Mouse (Mus musculus) MEL (cell line): Measurements from ENCODE around the gene Prdm11. TPM values are rescaled to one million over a fixed set of nuclear protein-coding genes. Genes with fewer than 3 reads are reported as not detected.

Source experiments
- DNase-seq: peaks from one replicate; pipeline ENCODE4 v3.0.0; 2011; ENCODE audit warnings: low read depth, low spot score
- H3K27ac ChIP-seq: 2 replicates; pipeline ENCODE4 v1.5.1; 2012; ENCODE audit warnings: low read depth, mild to moderate bottlenecking, control low read depth, low read length, moderate library complexity; ENCODE audit not compliant: control insufficient read depth
- H3K27me3 ChIP-seq, 2 experiments: fragments of 150-350 bp in 1 of 2; sonication (generic) in 1 of 2; 2 replicates each; pipeline ENCODE4 v1.6.1; 2012; ENCODE audit warnings: low read length in 2 of 2, mild to moderate bottlenecking in 2 of 2, improper control_type of control experiment in 1 of 2, moderate library complexity in 1 of 2; ENCODE audit not compliant: insufficient read depth in 2 of 2, control insufficient read depth in 1 of 2
- H3K36me3 ChIP-seq, 2 experiments: 2 replicates each; pipeline ENCODE4 v1.6.1; 2012 to 2014; ENCODE audit warnings: low read length in 2 of 2, improper control_type of control experiment in 1 of 2, inconsistent platforms in 1 of 2, mild to moderate bottlenecking in 1 of 2; ENCODE audit not compliant: insufficient read depth in 2 of 2, control insufficient read depth in 1 of 2
- H3K4me1 ChIP-seq, 2 experiments: fragments of 150-350 bp in 1 of 2; sonication (generic) in 1 of 2; 2 replicates each; pipeline ENCODE4 v1.6.1; 2012; ENCODE audit warnings: low read length in 2 of 2, improper control_type of control experiment in 1 of 2, mild to moderate bottlenecking in 1 of 2; ENCODE audit not compliant: insufficient read depth in 2 of 2, control insufficient read depth in 1 of 2
- H3K4me3 ChIP-seq, 2 experiments: fragments of 150-350 bp in 1 of 2; sonication (generic) in 1 of 2; 2 replicates each; pipeline ENCODE4 v1.5.1; 2012; ENCODE audit warnings: low read depth in 2 of 2, low read length in 2 of 2, mild to moderate bottlenecking in 2 of 2, moderate library complexity in 2 of 2, control low read depth in 1 of 2, improper control_type of control experiment in 1 of 2; ENCODE audit not compliant: control insufficient read depth in 1 of 2, insufficient read depth in 1 of 2
- H3K79me2 ChIP-seq: 2 replicates; pipeline ENCODE4 v1.6.1; 2012; ENCODE audit warnings: mild to moderate bottlenecking, low read length, moderate library complexity; ENCODE audit not compliant: control insufficient read depth, poor library complexity, insufficient read depth
- H3K9ac ChIP-seq: 2 replicates; pipeline ENCODE4 v1.6.1; 2012; ENCODE audit warnings: low read depth, mild to moderate bottlenecking, control low read depth, low read length, moderate library complexity; ENCODE audit not compliant: control insufficient read depth, poor library complexity, severe bottlenecking
- H3K9me3 ChIP-seq: fragments of 150-350 bp; sonication (generic); replicated peaks from 2 replicates; pipeline ENCODE4 v1.6.1; 2012; ENCODE audit warnings: mild to moderate bottlenecking, low read length, improper control_type of control experiment, moderate library complexity; ENCODE audit not compliant: insufficient read depth
- BHLHE40 ChIP-seq: IDR thresholded peaks from 2 replicates; pipeline ENCODE4 v1.6.1; 2012; ENCODE audit warnings: low read depth, mild to moderate bottlenecking, inconsistent platforms, low read length, improper control_type of control experiment, borderline replicate concordance
- CHD1 ChIP-seq: IDR thresholded peaks from 2 replicates; pipeline ENCODE4 v1.6.1; 2012; ENCODE audit warnings: low read depth, mild to moderate bottlenecking, inconsistent platforms, low read length, improper control_type of control experiment
- CHD2 ChIP-seq: IDR thresholded peaks from 2 replicates; pipeline ENCODE4 v1.6.1; 2011; ENCODE audit warnings: low read length, improper control_type of control experiment
- E2F4 ChIP-seq: IDR thresholded peaks from 2 replicates; pipeline ENCODE4 v1.6.1; 2011; ENCODE audit warnings: low read depth, low read length, improper control_type of control experiment, borderline replicate concordance
- EP300 ChIP-seq, 2 experiments: IDR thresholded peaks; 2 replicates each; pipeline ENCODE4 v1.6.1; 2011; ENCODE audit warnings: improper control_type of control experiment in 2 of 2, low read length in 2 of 2, low read depth in 1 of 2, mild to moderate bottlenecking in 1 of 2
- ETS1 ChIP-seq: IDR thresholded peaks from 2 replicates; pipeline ENCODE4 v1.6.1; 2012; ENCODE audit warnings: low read depth, mild to moderate bottlenecking, inconsistent platforms, low read length, improper control_type of control experiment, moderate library complexity
- GABPA ChIP-seq: IDR thresholded peaks from 2 replicates; pipeline ENCODE4 v1.6.1; 2012; ENCODE audit warnings: low read depth, mild to moderate bottlenecking, inconsistent platforms, low read length, improper control_type of control experiment, moderate library complexity
- HCFC1 ChIP-seq: IDR thresholded peaks from 2 replicates; pipeline ENCODE4 v1.6.1; 2012; ENCODE audit warnings: low read depth, mild to moderate bottlenecking, inconsistent platforms, low read length, improper control_type of control experiment, moderate library complexity
- KAT2A ChIP-seq: conservative IDR thresholded peaks from 2 replicates; pipeline ENCODE4 v1.6.1; 2012; ENCODE audit warnings: low read depth, low read length, improper control_type of control experiment, inconsistent platforms
- MAZ ChIP-seq: IDR thresholded peaks from 2 replicates; pipeline ENCODE4 v1.6.1; 2012; ENCODE audit warnings: low read depth, mild to moderate bottlenecking, inconsistent platforms, low read length, improper control_type of control experiment
- MXI1 ChIP-seq: IDR thresholded peaks from 2 replicates; pipeline ENCODE4 v1.6.1; 2011; ENCODE audit warnings: mild to moderate bottlenecking, low read depth, low read length, improper control_type of control experiment
- MYB ChIP-seq: IDR thresholded peaks from 2 replicates; pipeline ENCODE4 v1.6.1; 2011; ENCODE audit warnings: mild to moderate bottlenecking, low read depth, low read length, improper control_type of control experiment
- NRF1 ChIP-seq: IDR thresholded peaks from 2 replicates; pipeline ENCODE4 v1.6.1; 2014; ENCODE audit warnings: low read depth, mild to moderate bottlenecking, inconsistent platforms, low read length, improper control_type of control experiment, moderate library complexity; ENCODE audit not compliant: poor library complexity, insufficient read depth, severe bottlenecking
- POLR2AphosphoS2 ChIP-seq: IDR thresholded peaks from 2 replicates; pipeline ENCODE4 v1.6.1; 2011; ENCODE audit warnings: low read length, improper control_type of control experiment
- TBP ChIP-seq: IDR thresholded peaks from 2 replicates; pipeline ENCODE4 v1.8.0; 2011; ENCODE audit warnings: low read depth, low read length, improper control_type of control experiment
- TCF12 ChIP-seq: IDR thresholded peaks from 2 replicates; pipeline ENCODE4 v1.6.1; 2014; ENCODE audit warnings: low read depth, mild to moderate bottlenecking, inconsistent platforms, low read length, improper control_type of control experiment, moderate library complexity
- USF1 ChIP-seq: IDR thresholded peaks from 2 replicates; pipeline ENCODE4 v1.6.1; 2014; ENCODE audit warnings: low read depth, mild to moderate bottlenecking, inconsistent platforms, low read length, improper control_type of control experiment, moderate library complexity
- ZC3H11A ChIP-seq: IDR thresholded peaks from 2 replicates; pipeline ENCODE4 v1.6.1; 2012; ENCODE audit warnings: low read depth, mild to moderate bottlenecking, inconsistent platforms, low read length, improper control_type of control experiment
- ZKSCAN1 ChIP-seq: IDR thresholded peaks from 2 replicates; pipeline ENCODE4 v1.6.1; 2012; ENCODE audit warnings: low read depth, mild to moderate bottlenecking, inconsistent platforms, low read length, improper control_type of control experiment, moderate library complexity
- ZNF384 ChIP-seq: IDR thresholded peaks from 2 replicates; pipeline ENCODE4 v1.6.1; 2012; ENCODE audit warnings: low read depth, mild to moderate bottlenecking, inconsistent platforms, low read length, improper control_type of control experiment
- polyA plus RNA-seq, 2 experiments: library from polyadenylated mRNA; stranded (reverse) in 1 of 2; unstranded in 1 of 2; fragments of >175 nt in 1 of 2; fragments of >200 nt in 1 of 2; gene quantifications; 2 replicates each; pipeline versions ENCODE4 v1.2.1 to v1.2.4; 2012; ENCODE audit warnings: low replicate concordance in 2 of 2, low read depth in 1 of 2; ENCODE audit not compliant: insufficient read length in 2 of 2, insufficient read depth in 1 of 2, missing spikeins in 1 of 2
- total RNA-seq: library from RNA; depleted of rRNA; stranded (reverse); fragments of 300-350 nt; gene quantifications from 2 replicates; pipeline ENCODE4 v1.2.3, GENCODE M21; 2012

Prdm11 gene
- total and polyA plus RNA-seq, 3 experiments = 5.5 to 9.2 TPM; not detected in 1

- H3K4me1 ChIP-seq = peaks cover 0 to 13% of the 10 kb centered on the region in 2 experiments; a peak in 3 of 4 replicates
- no peak overlapping the region for H3K27ac ChIP-seq
- no peak overlapping the region for H3K9ac ChIP-seq
- TF ChIP-seq E2F4 = no peak
- no peak for TF ChIP-seq MYB
- no peak for TF ChIP-seq CHD1
- TF ChIP-seq MXI1 = no peak
- TF ChIP-seq ZNF384 = no peak
- peaks cover 0 to 7% of the 10 kb centered on the region in 2 experiments; a peak in 2 of 4 replicates for H3K36me3 ChIP-seq
- H3K27me3 ChIP-seq = no peaks in the 10 kb centered on the region
- no peak for DNase-seq
- H3K79me2 ChIP-seq = no peaks in the 10 kb centered on the region; the same call in 1 of the 2 replicates
- no peaks in the 10 kb centered on the region for H3K9me3 ChIP-seq
- no peak overlapping the region for H3K4me3 ChIP-seq
Measured at GRCm38 (mm10) chr2:93012976-93013375, 33.0 kb downstream of the Prdm11 start.

- Histone ChIP-seq H3K27ac (no peak overlapping the region), H3K9ac (no peak overlapping the region), H3K79me2 (no peaks in the 10 kb centered on the region; the same call in 1 of the 2 replicates), H3K9me3 (no peaks in the 10 kb centered on the region), H3K4me1 (peaks cover 0 to 13% of the 10 kb centered on the region in 2 experiments; a peak in 3 of 4 replicates), H3K27me3 (no peaks in the 10 kb centered on the region), H3K36me3 (peaks cover 0 to 8% of the 10 kb centered on the region in 2 experiments; a peak in 2 of 4 replicates), H3K4me3 (no peak overlapping the region)
- DNase-seq = no peak
- TF ChIP-seq TCF12 = no peak
- TF ChIP-seq GABPA = no peak
- no peak for TF ChIP-seq POLR2AphosphoS2
Measured at GRCm38 (mm10) chr2:93011933-93012332, 34.0 kb downstream of the Prdm11 start.

GRCm38 (mm10) chr2:93011465-93011864 is 34.5 kb downstream of the Prdm11 start:
- peaks cover 0 to 8% of the 10 kb centered on the region in 2 experiments; a peak in 2 of 4 replicates for H3K36me3 ChIP-seq

More at GRCm38 (mm10) chr2:93011465-93011864, 34.5 kb downstream of the Prdm11 start:
- TF ChIP-seq ETS1 (no peak), ZKSCAN1 (no peak), NRF1 (no peak), CHD1 (no peak), TBP (no peak), GABPA (no peak), BHLHE40 (no peak), HCFC1 (no peak), MYB (no peak), MAZ (no peak), CHD2 (no peak), KAT2A (no peak), EP300 (IDR thresholded peaks at IDR 0.05; ENCODE audit: low read depth in 1 of 2, low read length in 2 of 2) (no peak), ZC3H11A (no peak), USF1 (no peak)
- Histone ChIP-seq H3K79me2 (no peaks in the 10 kb centered on the region; the same call in 1 of the 2 replicates), H3K4me1 (peaks cover 0 to 13% of the 10 kb centered on the region in 2 experiments; a peak in 3 of 4 replicates), H3K27ac (no peak overlapping the region), H3K4me3 (no peak overlapping the region), H3K27me3 (no peaks in the 10 kb centered on the region), H3K9me3 (no peaks in the 10 kb centered on the region), H3K9ac (no peak overlapping the region)
- DNase-seq = no peak
